Mouse (Mus musculus) forebrain, postnatal 0 days (tissue): ENCODE results near the gene Bcar1. TPM values are rescaled to one million over a fixed set of nuclear protein-coding genes. Genes with fewer than 3 reads are reported as not detected.
A peak's percentile ranks its signal among the peaks of the same experiment; 100 is the strongest.

Experiments used
- ATAC-seq: fragments of 200-750 bp; cut with Nextera tagmentation; 2 replicates; pipeline ENCODE4 v1.8.0; 2017; ENCODE audit warnings: mild to moderate bottlenecking, moderate library complexity
- DNase-seq: peaks from one replicate; pipeline ENCODE4 v3.0.0-alpha.2; 2015
- H3K27ac ChIP-seq: fragments of 300-500 bp; sonication (generic); 2 replicates; pipeline ENCODE4 v1.5.1; 2014; ENCODE audit warnings: low read depth, mild to moderate bottlenecking, antibody characterized with exemption, low read length, moderate library complexity, mixed read lengths
- H3K27me3 ChIP-seq: fragments of 300-500 bp; sonication (generic); 2 replicates; pipeline ENCODE4 v1.6.1; 2014; ENCODE audit warnings: mild to moderate bottlenecking, low read length, mixed read lengths; ENCODE audit not compliant: insufficient read depth
- H3K36me3 ChIP-seq: fragments of 300-500 bp; sonication (generic); 2 replicates; pipeline ENCODE4 v1.6.1; 2014; ENCODE audit warnings: mild to moderate bottlenecking, moderate library complexity; ENCODE audit not compliant: insufficient read depth
- H3K4me1 ChIP-seq: fragments of 300-500 bp; sonication (generic); 2 replicates; pipeline ENCODE4 v1.6.1; 2014; ENCODE audit warnings: antibody characterized with exemption; ENCODE audit not compliant: insufficient read depth
- H3K4me2 ChIP-seq: fragments of 300-500 bp; sonication (generic); 2 replicates; pipeline ENCODE4 v1.6.1; 2014; ENCODE audit warnings: low read depth, mild to moderate bottlenecking, moderate library complexity
- H3K4me3 ChIP-seq: fragments of 300-500 bp; sonication (generic); 2 replicates; pipeline ENCODE4 v1.5.1; 2014; ENCODE audit warnings: low read depth, low read length, mixed read lengths
- H3K9ac ChIP-seq: fragments of 300-500 bp; sonication (generic); 2 replicates; pipeline ENCODE4 v1.6.1; 2014; ENCODE audit warnings: mild to moderate bottlenecking
- H3K9me3 ChIP-seq: fragments of 300-500 bp; sonication (generic); 2 replicates; pipeline ENCODE4 v1.6.1; 2016; ENCODE audit warnings: low read length
- CTCF ChIP-seq: sonication (generic); IDR thresholded peaks from 2 replicates; pipeline ENCODE4 v1.5.1; 2016; ENCODE audit warnings: antibody characterized with exemption, control low read depth, low read depth
- WGBS: fragments of 180-500 bp; shearing (Covaris S2); extraction: QIAGEN DNeasy Blood & Tissue Kit; methylation state at CpG from one replicate; pipeline ENCODE4 v1.1.7; 2014; 5-methylcytosine and 5-hydroxymethylcytosine counted together
- polyA plus RNA-seq: library from polyadenylated mRNA; unstranded; fragments of >200 nt; fragmentation: Nextera tagmentation; extraction: Ambion mirVana; gene quantifications from 2 replicates; pipeline ENCODE4 v1.2.1, GENCODE M21; 2015
- total RNA-seq: library from RNA; depleted of rRNA; stranded (reverse); fragments of >200 nt; gene quantifications from 2 replicates; pipeline ENCODE4 v1.2.3, GENCODE M21; 2014

Bcar1 gene
- total and polyA plus RNA-seq, 2 experiments from 2014 or later: 43.4 to 60.3 TPM

GRCm38 (mm10) chr8:111727553-111727952, 16.1 kb downstream of the Bcar1 start:
- Histone ChIP-seq H3K9ac (no peak overlapping the region), H3K4me1 (peaks cover 8% of the 10 kb centered on the region; the same call in 1 of the 2 replicates), H3K27ac (no peak overlapping the region), H3K9me3 (no peaks in the 10 kb centered on the region), H3K4me3 (no peak overlapping the region), H3K36me3 (no peaks in the 10 kb centered on the region), H3K27me3 (no peaks in the 10 kb centered on the region), H3K4me2 (no peak overlapping the region)
- TF ChIP-seq CTCF: no peak
- DNase-seq (no peak), ATAC-seq (no peak)
- 88% methylated on average over 4 of the region's 4 CpGs for WGBS

- H3K36me3 ChIP-seq: no peaks in the 10 kb centered on the region
- H3K9ac ChIP-seq: no peak overlapping the region
- H3K4me1 ChIP-seq: 0 out of 2 replicates have a peak, but pooled peaks cover 4% of the 10 kb centered on the region
- no peak overlapping the region for H3K4me2 ChIP-seq
- H3K9me3 ChIP-seq: no peaks in the 10 kb centered on the region
- TF ChIP-seq CTCF: no peak
- DNase-seq: peak; percentile 71
- no peaks in the 10 kb centered on the region for H3K27me3 ChIP-seq
- H3K27ac ChIP-seq: no peak overlapping the region
- ATAC-seq: peak; percentile 93
- WGBS: 56% methylated on average over 7 of the region's 7 CpGs
- no peak overlapping the region for H3K4me3 ChIP-seq
These were observed 17.3 kb downstream of the Bcar1 start for GRCm38 (mm10) chr8:111726102-111726900.

- no peaks in the 10 kb centered on the region for H3K9me3 ChIP-seq
- no peaks in the 10 kb centered on the region for H3K4me1 ChIP-seq
- no peak overlapping the region for H3K4me3 ChIP-seq
- no peak overlapping the region for H3K9ac ChIP-seq
- no peak overlapping the region for H3K27ac ChIP-seq
- H3K36me3 ChIP-seq: peaks cover 6% of the 10 kb centered on the region; the same call in 1 of the 2 replicates
- H3K27me3 ChIP-seq: no peaks in the 10 kb centered on the region
- no peak for TF ChIP-seq CTCF
- DNase-seq (no peak), ATAC-seq (no peak)
- 95% methylated on average over 6 of the region's 6 CpGs for WGBS
- H3K4me2 ChIP-seq: no peak overlapping the region
These were observed 18.3 kb downstream of the Bcar1 start for GRCm38 (mm10) chr8:111725341-111725740.

GRCm38 (mm10) chr8:111720115-111720544, 23.5 kb downstream of the Bcar1 start:
- no peak overlapping the region for H3K4me2 ChIP-seq
- H3K4me1 ChIP-seq: peaks cover 28% of the 10 kb centered on the region
- H3K9me3 ChIP-seq: no peaks in the 10 kb centered on the region
- TF ChIP-seq CTCF: no peak
- DNase-seq (no peak), ATAC-seq (no peak)
- no peak overlapping the region for H3K27ac ChIP-seq
- no peak overlapping the region for H3K4me3 ChIP-seq
- 69% methylated on average over 4 of the region's 4 CpGs for WGBS
- no peaks in the 10 kb centered on the region for H3K27me3 ChIP-seq
- H3K9ac ChIP-seq: no peak overlapping the region
- H3K36me3 ChIP-seq: peaks cover 20% of the 10 kb centered on the region

GRCm38 (mm10) chr8:111718937-111719336, 24.7 kb downstream of the Bcar1 start:
- no peak overlapping the region for H3K4me3 ChIP-seq
- no peak for TF ChIP-seq CTCF
- no peaks in the 10 kb centered on the region for H3K9me3 ChIP-seq
- no peak overlapping the region for H3K9ac ChIP-seq
- peaks cover 28% of the 10 kb centered on the region for H3K4me1 ChIP-seq
- 34% methylated on average over 5 of the region's 5 CpGs for WGBS
- H3K27me3 ChIP-seq: no peaks in the 10 kb centered on the region
- H3K36me3 ChIP-seq: peaks cover 32% of the 10 kb centered on the region
- H3K4me2 ChIP-seq: no peak overlapping the region
- DNase-seq (no peak), ATAC-seq (no peak)
- H3K27ac ChIP-seq: peak overlapping the region; percentile 57; the same call in 1 of the 2 replicates

- no peaks in the 10 kb centered on the region for H3K9me3 ChIP-seq
- peak; percentile 33; the same call in 1 of the 2 replicates for TF ChIP-seq CTCF
- no peaks in the 10 kb centered on the region for H3K27me3 ChIP-seq
- H3K4me2 ChIP-seq: no peak overlapping the region
- peaks cover 42% of the 10 kb centered on the region for H3K36me3 ChIP-seq
- peaks cover 28% of the 10 kb centered on the region for H3K4me1 ChIP-seq
- ATAC-seq: no peak
- peak overlapping the region; percentile 87 for H3K27ac ChIP-seq
- H3K4me3 ChIP-seq: no peak overlapping the region
- H3K9ac ChIP-seq: 0 out of 2 replicates have a peak overlapping the region, but pooled peaks have one; percentile 18
- DNase-seq: no peak
- WGBS: 45% methylated on average over 6 of the region's 6 CpGs
These were observed 25.7 kb downstream of the Bcar1 start for GRCm38 (mm10) chr8:111717866-111718265.

GRCm38 (mm10) chr8:111717488-111717792, 26.2 kb downstream of the Bcar1 start:
- Histone ChIP-seq H3K9ac (0 out of 2 replicates have a peak overlapping the region, but pooled peaks have one; percentile 18), H3K27me3 (no peaks in the 10 kb centered on the region), H3K4me2 (no peak overlapping the region), H3K4me1 (peaks cover 28% of the 10 kb centered on the region), H3K4me3 (no peak overlapping the region), H3K27ac (peak overlapping the region; percentile 87), H3K9me3 (no peaks in the 10 kb centered on the region), H3K36me3 (peaks cover 46% of the 10 kb centered on the region)
- DNase-seq (no peak), ATAC-seq (no peak)
- TF ChIP-seq CTCF: no peak
- WGBS: 18% methylated on average over 4 of the region's 4 CpGs
